Mouse (Mus musculus) regulatory T cell (primary cell): ENCODE results near the gene Reep3.

ENCODE experiments used
- in situ Hi-C: fragments of 300-600 bp; cut with MboI, MseI; formaldehyde crosslinking; loops from one replicate; pipeline ENCODE4 v1.15.1; 2025; ENCODE audit warnings: high pct_unique_total_duplicates

Reep3 gene

DNA sequence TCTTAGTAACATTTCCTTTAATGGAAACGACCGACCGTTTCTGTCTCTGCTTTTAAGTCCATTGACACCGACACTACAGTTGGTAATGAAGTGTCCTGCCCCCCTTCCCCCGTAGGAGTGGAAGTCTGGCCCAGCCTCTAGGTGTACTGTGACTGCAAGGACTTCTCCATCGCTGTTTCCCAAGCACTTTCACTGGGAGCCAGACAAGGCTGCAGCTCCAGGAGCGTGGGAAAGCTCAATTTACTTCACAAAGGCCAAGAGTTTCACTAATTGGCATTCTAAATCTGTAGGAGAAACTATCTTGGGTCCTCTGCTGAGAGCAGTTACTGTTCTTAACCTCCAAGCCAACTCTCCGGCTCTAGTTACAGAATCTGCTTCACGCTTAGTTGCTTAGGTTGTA is 43.3 kb downstream of the Reep3 start:
- in situ Hi-C loops: no loop called here

DNA sequence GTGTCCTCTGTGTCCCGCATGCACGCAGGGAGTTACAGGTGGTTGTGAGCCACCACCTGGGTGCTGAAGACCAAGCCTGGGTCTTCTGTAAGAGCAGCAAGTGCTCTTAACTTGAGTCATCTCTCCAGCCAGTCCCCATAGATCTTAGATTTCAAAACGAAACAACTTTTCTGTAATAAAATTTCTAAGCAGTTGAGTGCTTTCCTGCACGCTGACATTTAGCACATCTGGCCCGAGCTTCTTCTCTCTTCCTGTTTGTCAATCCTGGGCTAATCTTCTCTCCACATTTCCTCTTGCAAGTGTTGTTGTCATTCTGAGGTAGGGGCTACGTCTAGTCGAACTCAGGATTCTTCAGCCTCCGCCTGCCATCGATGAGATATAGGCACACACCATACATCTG is 44.3 kb downstream of the Reep3 start:
- in situ Hi-C loops: no loop called here

DNA sequence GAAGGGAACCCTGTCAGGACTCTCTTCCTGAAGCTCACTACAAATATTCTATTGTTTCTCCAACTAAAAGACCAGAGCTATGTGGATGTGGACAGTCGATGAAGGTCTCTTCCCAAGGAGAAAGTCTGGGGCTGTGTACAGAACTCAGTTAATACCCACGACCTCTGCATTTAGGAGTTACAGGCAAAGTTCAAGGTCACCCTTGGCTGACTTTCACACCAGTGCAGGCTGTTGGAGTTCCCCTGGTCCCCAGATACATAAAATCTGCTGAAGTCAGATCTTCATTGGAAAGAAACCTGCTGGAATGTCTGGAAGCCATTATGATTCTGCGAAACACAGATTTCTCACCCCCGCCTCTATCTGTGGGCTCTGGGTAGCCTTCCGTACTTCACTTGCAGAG is 45.3 kb downstream of the Reep3 start:
- in situ Hi-C loops: no loop called here

DNA sequence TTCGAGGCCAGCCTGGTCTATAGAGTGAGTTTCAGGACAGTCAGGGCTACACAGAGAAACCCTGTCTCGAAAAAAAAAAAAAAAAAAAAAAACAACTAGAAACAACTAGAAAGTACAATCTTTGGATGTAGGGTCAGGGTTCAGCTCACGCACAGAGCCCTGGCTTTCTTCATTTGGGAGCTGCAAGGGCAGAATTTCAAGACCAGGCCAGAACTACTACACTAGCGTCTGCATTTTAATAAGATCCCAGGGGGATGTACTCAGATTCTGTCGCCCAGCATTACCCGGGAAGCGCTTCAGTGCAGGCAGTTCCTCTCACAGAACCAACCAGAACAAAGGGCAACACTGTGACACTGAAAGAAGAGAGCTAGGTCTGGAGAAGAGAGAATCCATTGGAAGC is 46.0 kb downstream of the Reep3 start:
- in situ Hi-C loops: no loop called here

DNA sequence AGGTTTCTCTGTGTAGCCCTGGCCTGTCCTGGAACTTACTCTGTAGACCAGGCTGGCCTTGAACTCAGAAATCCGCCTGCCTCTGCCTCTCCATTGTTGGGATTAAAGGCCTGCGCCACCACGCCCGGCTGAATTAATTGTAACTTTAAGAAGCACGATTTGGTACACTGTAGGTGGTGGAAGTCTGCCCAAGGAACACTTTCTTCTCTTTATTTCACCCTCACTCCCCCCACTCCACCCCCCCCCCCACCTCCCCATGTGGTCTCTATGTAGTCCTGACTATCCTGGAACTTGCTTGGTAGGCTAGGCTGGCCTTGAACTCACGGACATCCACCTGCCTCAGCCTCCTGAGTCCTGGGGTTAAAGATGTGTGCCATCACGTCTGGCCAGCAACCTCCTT is 47.1 kb downstream of the Reep3 start:
- in situ Hi-C loops: no loop called here

DNA sequence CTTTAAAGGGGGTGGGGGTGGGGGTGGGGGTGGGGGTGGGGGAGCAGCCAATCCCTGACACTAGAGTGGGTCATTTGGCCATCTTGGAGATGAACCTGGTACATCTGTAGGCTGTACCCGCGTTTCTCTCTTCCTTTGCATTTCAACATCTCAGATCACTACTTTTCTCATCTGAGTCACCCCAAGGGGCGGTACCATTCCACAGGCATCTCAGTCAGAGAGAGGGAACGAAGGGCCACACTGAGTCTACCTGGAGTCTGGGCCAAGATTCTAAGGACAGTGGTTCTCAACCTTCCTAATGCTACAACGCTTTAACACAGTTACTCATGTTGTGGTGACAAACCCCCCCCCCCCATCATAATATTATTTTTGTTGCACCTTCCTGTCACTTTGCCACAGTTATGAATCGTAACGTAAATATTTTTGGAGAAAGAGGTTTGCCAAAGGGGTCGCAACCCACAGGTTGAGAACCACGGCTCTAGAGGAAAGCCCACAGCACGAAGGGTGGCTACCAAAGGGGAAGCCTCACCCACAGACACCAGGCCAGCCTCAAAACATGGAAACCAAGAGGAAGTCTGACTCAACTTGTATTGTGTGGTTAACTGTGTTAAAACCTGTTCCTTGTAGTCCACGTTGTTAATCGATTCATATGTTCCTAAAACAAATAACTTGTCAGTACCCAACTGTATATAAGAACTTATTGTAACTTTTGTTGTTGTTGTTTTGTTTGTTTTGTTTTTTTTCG is 47.7 kb downstream of the Reep3 start:
- in situ Hi-C loops: no loop called here

DNA sequence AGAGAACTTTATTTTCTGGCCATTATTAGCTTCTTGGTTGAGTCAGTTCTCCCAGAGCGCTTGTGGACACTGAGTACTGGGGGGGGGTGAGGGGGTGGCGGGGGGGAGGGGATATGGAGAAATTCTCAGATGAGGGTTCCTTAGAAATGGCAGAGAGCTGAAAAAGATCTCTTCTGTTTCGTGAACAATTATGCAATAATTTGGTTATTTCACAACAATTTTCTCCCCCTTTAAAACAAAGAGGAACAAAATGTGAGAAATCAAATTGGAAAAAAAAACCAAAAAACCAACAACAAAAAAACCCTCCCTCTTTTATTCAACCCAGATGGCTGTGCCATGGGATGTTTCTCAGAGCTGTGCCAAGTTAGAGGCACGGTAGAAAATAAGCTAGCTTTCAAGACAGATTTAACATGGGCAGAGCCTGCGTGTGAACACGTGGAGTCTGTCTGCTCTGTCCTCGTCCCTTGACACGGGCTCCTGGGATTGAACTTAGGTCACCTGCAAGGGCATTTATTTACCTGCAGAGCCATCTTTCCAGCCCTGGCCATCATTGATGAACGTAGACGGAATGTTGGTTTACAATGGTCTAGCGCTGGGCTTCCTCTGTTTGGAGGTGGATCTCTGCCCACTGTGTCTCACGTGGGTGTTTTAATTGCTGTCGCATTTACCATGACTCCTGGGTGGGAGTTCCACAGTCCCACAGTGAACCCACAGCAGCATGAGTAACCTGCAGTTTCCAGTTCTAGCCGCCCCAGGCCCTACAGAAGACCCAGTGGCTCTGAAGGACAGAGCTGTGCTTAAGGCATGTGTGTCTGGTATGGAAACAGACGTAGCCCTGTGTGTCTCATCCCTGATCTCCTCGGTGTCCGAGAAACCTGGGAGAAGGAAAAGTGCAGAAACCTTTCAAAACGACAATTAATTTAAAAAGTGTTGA is 48.8 kb downstream of the Reep3 start:
- in situ Hi-C loops: no loop called here

DNA sequence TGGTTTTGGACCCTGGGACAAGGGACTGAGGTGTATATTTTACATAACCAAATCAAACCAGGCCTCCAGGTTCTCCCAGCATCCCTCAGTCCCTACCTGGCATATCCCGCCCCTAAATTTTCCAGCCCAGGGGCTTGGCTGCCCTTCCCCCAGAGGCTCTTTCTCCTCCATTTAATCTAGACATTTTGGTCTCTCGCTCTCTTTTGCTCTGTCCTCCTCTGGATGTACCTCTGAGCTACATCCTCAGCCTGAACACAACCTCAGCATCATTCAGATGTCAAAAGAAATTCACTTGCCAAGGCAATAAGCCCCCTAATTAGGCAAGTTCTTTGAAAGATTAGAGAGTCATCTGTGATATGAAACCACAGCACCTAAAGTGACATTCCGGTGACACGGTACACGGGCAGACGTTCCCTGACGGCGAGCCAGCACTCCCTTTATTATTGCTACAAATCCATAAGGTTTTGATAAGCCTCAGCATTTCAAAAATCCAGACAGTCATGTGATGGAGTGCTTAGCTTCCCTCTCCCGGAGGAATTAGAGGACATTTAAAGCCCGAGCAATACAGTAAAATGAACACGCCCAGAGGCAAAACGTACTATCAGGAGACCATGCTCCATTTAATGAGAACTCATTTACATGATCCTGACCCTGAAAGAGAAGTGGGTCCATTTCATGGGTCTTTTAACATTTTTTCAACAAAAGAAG is 51.4 kb downstream of the Reep3 start:
- in situ Hi-C loops: no loop called here

DNA sequence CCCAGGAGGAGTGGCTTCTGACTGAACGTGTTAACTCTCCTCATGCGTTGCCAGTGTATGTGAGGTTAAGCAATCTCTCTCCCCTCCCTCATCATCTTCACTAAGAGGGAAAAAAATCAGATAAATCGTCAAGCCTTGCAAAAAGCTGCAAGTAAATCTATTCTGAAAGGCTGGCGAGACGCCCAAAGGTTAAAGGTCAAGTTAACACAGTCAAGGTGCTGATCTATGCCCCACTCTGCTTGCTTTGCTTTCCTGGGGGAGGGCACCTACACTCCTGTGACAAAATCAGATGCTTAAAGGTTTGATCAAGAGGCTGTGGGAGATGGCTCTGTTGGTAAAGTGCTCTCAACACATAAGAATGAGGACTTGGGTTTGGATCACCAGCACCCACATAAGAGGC is 52.4 kb downstream of the Reep3 start:
- in situ Hi-C loops: no loop called here

DNA sequence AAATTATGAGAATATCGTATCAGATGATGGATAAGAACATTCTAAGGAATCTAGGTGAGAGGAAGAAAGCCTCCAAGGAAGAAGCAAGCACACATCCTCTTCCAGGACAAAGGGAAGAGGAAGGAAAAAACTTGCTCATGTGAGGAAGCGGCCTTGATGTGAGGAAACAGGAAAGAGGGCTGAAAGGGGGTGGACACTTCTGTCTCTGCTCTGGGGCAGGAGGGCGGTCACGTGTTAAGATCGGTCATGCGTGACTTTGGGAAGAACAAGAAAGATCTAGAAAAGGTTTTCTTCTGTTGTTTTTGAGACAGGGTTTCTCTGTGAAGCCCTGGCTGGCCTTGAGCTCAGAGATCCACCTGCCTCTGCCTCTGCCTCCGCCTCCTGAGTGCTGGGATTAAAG is 53.5 kb downstream of the Reep3 start:
- in situ Hi-C loops: no loop called here

DNA sequence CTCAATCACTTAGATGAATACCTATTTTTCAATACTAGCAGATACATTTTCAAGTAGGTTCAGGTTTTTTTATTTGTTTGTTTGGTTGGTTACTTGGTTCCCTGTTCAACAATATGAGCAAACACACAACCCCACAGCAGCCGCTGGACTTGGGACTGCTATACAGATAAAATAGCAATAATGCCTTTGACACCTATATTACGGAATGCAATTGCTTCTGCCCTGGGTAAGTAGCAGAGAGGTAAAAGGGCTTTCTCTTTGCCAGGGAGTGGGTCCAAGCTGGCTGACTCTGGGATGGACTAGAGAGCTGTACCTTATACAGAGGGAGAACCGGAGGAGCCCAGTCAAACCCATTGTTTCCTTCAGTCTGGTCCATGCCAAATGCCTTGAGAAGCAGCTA is 56.3 kb downstream of the Reep3 start:
- in situ Hi-C loops: no loop called here

DNA sequence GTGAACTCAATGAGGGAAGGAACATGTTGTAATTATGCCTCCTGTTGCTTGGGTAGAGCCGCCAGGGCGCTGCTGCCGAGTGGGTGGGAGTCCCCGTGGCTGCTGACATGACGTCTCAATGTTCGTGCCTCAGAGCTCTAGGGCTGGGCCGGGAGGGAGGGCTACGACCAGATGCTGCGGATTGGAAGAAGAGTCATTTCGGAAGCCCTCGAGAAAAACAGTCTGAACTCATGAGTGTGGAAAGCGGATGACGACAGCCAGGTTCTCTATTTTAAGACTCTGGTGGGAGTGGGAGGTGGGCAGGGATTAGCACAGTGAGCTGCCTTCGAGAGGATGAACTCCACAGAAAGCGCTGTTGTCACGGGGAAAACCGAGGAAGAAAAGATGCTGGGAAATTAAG is 57.7 kb downstream of the Reep3 start:
- in situ Hi-C loops: no loop called here

DNA sequence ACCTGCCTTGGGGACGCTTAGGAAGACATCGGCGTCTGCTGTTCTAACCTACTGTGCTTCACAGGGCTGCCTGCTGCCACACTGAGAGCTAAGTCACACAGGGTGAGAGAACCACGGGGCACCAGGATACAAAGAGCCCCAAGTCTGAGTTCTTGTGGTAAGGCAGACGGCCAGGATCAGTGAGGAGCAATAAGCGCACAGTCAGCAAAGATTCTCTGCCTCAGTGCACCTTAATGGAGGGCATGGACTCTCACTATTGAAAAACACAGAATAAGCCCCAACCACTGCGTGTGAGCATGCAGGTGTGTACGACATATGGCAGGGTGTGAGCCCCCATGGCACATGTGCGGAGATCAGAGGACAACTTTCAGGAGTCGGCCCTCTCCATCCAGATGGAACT is 60.2 kb downstream of the Reep3 start:
- in situ Hi-C loops: no loop called here

DNA sequence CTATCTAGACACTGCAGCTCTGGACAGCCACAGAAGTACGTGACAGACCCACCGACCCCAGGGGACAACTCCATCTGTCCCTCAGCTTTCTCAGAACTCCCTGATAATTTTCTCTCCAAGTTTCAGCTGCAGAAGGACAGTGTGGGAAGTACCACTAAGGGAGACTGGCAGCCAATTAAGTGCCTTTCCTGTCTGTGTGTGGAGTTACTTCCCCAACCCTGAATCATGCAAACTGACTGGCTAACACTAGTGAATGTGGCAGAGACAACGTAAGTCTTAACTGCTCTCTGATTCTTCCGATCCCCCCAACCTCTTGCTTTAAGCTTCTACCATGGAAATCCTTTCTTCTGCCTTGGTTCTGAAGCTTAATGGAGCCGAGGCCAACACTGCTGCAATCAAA is 60.6 kb downstream of the Reep3 start:
- in situ Hi-C loops: no loop called here

DNA sequence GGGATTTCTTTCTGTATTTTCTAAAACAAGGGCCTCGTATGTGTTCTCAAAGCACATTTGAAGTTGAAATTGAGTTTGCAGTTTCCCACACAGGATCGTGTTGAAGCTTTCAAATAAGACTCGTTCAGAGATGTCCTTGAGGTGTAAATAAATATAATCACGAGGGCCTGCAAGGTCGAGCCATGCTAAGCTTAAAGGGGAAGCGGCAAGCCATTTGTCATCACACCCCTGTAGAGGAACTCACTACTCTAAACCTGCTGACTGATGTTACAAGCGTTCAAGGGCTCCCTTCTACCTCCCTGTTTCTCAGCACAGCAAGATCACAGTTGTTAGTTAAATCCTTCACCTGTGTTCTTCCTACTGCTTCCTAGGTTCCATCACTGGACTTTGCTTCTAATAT is 65.6 kb downstream of the Reep3 start:
- in situ Hi-C loops: no loop called here

DNA sequence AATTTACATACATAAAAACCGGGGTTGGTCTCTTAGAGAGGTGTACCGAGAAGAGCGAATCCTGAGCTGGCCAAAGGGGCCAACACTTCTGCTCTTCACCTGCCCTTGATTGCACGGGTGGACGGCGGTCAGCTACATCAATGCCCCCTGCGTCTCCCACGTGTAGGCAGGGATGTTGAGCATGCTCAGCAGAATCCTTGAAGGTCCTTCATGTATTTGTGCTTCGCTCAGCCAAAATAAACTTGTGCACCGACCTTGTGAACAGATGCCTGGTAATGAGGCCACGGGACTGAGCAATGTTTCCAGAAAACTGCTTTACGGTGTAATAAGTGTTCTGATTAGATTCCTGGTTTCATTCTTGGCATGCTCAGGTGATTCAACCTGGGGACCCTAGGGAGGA is 67.4 kb downstream of the Reep3 start:
- in situ Hi-C loops: no loop called here

DNA sequence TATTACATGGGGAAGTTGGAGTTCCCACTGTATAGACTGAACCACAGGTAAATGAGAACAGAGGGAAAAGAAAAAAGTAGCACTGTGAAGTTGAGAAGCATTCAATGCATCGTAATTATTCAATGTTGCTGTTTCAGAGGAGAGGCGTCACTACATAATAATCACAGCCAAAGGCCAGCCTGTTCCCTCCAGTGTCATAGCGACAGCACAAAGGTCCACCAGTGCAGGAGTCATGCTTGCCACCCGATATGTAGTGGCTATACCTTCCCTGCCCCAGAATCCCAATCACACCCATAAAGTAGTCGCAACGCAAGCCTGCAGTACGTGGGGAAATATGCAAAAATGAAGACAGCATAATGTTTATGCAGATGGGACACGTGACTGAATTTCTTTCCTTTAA is 70.4 kb downstream of the Reep3 start:
- in situ Hi-C loops: no loop called here

DNA sequence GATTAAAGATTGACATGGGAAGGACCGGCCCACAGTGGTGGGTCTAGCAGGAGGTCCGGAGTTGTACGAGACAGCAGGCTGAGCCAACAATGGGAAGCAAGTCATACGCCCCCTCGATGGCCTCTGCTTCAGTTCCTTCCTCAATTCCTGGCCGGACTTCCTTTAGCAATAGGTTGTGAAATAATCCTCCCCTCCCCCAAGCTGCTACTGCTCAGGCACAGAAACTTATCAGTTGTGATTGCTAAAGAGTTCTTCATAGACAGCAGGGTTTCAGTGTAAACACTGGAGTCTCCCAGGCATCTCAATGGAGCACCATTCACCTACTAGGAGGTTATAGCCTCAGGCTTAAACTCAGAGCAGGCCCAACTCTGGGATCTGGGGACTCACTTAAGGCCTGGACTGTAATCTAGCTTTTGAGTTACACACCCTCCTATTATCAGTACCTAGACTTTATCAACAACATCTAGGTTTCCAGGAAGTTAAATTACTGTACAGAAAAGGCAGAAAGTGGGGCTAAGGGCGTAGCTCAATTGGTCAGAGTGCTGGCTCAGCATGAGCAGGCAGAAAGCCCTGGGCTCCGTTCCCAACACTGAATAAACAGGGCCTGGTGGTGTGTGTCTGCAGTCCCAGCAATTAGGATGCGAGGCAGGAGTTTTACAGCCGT is 71.0 kb downstream of the Reep3 start:
- in situ Hi-C loops: no loop called here

DNA sequence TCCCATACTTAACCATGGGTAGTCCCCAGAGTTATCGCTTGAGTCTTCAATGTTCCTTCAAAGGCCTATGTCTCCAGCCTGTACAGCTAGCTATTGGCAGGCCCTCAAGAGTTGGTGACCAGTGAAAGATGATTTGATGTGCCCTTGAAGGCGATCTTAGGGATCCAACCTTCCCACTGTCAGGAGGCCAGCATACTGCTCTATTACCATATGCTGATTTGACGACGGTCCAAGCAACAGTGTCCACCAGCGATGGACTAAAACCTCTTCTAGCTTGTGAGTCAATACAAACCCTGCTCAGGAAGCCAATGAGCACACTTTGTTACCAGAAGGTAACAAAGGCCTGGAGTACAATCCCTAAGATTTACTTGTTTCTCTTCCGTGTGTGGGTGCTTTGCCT is 72.4 kb downstream of the Reep3 start:
- in situ Hi-C loops: no loop called here

DNA sequence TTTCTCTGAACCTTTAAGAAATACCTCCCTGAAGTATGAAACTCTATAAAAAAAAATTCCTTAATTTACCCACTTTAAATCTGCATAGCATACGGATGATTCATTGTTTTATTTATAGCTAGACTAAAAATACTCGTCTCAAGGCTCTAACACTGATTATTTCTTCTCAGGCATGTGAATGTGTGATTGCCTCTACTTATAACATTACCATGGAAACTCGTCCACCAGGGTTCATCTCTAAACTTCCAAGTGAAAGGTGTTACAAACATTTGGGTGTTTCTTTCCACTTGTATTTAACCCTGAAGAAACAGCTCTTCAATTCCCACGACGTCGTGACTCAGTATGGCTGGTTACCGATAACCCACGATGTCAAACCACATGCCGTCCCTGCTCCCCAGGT is 73.7 kb downstream of the Reep3 start:
- in situ Hi-C loops: no loop called here

DNA sequence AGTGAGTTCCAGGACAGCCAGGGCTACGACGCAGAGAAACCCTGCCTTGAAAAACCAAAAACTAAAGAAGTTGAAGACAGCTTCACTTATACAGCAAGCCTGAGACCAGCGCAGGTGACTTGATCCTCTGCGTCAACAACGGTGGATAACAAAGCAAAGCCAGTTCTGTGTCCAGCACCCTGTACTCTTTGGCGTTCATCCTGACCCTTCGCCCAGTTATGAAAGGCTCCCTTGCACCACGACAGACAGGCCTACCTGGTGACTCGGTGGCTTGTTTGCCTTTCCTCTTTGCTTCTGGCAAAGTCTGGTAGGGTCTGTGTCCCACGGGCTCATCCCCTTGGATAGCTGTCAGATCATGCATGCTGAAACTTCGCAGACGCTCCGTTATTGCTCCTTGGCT is 75.3 kb downstream of the Reep3 start:
- in situ Hi-C loops: no loop called here

DNA sequence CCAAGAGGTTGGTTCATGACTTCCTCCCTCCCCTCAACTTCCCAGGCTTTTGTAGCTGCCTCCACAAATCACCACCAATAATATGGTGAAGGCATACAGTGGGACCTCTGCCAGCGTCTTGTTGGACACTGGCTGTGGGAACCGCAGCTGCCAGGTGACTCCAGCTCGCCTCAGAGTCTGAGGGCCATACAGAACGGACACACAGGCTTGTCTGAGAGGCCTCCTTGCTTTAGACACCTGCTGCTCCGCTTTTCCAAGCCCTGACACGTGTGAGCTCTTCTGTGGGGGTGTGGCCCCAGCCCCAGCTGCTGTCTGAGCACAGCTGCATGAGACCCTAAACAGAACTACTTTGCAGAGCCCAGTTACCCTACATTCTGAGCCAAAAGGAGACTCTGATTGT is 77.9 kb downstream of the Reep3 start:
- in situ Hi-C loops: no loop called here
